Mouse (Mus musculus): ENCODE results near the gene Gm21992. TPM values are rescaled to one million over a fixed set of nuclear protein-coding genes. Genes with fewer than 3 reads are reported as not detected.

Gm21992 gene
- total and polyA plus RNA-seq, 3 experiments = 1.7 to 40.1 (median 11.2) TPM

DNA sequence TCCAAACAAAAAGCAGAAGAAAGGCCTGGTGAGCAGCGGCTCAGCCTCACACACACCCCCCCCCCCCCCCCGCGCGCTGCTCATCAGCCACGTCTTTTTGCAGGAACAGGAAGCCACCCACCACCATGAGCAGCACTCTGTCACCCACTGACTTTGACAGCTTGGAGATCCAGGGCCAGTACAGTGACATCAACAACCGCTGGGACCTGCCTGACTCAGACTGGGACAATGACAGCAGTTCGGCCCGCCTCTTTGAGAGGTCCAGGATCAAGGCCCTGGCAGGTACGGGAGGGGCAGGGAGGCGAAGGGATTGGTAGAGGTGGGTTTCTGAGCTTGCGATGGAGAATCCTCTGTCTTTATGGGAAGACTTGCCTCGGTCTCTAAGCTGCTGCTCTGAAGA, 92.7 kb downstream of the Gm21992 start:
- Histone ChIP-seq H3K36me3 (replicated peaks) (no peaks in the 10 kb centered on the region), H3K9me3 (replicated peaks) (no peaks in the 10 kb centered on the region), H3K4me3 (ENCODE audit: low read depth, low read length) (no peak overlapping the region; the same call in 1 of the 2 replicates), H3K4me1 (ENCODE audit: insufficient read depth, low read depth, low read length) (peaks cover 10% of the 10 kb centered on the region), H3K27me3 (ENCODE audit: insufficient read depth, low read length) (peaks cover 22% of the 10 kb centered on the region)
- no peak for TF ChIP-seq GATA1 (IDR thresholded peaks at IDR 0.05; ENCODE audit: borderline replicate concordance, low read length)
- no peak for TF ChIP-seq TAL1 (conservative IDR thresholded peaks at IDR 0.05; ENCODE audit: low read depth, low read length)
- no peak for TF ChIP-seq GATA2 (IDR thresholded peaks at IDR 0.05; ENCODE audit: borderline replicate concordance, low read depth, low read length)
- TF ChIP-seq POLR2AphosphoS5 (IDR thresholded peaks at IDR 0.05; ENCODE audit: insufficient replicate concordance, low read depth, low read length) = no peak
- no peak for TF ChIP-seq CTCF (IDR thresholded peaks at IDR 0.05; ENCODE audit: low read depth, low read length)
- ATAC-seq (ENCODE audit: extremely low read depth, insufficient number of reproducible peaks, low FRiP score, poor library complexity, severe bottlenecking) = no peak
- no peak for DNase-seq (ENCODE audit: low spot score)

DNA sequence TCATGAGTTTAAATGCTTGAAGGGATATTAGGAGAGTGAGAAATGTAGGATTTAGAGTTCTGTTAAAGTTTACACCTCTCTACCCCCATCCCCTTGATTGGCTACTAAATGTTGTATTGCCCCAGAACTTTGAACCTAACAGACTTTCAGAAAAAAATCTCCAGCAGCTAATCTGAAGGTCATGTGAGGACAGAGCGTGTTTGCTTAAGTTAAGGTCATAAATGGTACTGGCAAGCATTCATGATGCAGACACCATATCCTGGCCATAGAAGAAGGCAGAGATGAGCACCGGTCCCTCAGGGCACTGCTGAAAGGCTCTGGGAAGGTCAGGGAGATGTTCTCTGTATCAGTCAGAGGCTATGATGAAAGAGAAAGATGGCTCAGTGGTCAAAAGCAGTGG, 94.1 kb downstream of the Gm21992 start:
- ATAC-seq (ENCODE audit: extremely low read depth, insufficient number of reproducible peaks, low FRiP score, poor library complexity, severe bottlenecking) (no peak), DNase-seq (ENCODE audit: low spot score) (no peak)
- H3K4me1 ChIP-seq (ENCODE audit: insufficient read depth, low read depth, low read length) = peaks cover 10% of the 10 kb centered on the region
- TF ChIP-seq POLR2AphosphoS5 (IDR thresholded peaks at IDR 0.05; ENCODE audit: insufficient replicate concordance, low read depth, low read length) (no peak), CTCF (IDR thresholded peaks at IDR 0.05; ENCODE audit: low read depth, low read length) (no peak), GATA2 (IDR thresholded peaks at IDR 0.05; ENCODE audit: borderline replicate concordance, low read depth, low read length) (no peak), TAL1 (conservative IDR thresholded peaks at IDR 0.05; ENCODE audit: low read depth, low read length) (no peak)
- no peak overlapping the region for H3K4me3 ChIP-seq (ENCODE audit: low read depth, low read length)
- H3K36me3 ChIP-seq (replicated peaks) = no peaks in the 10 kb centered on the region
- H3K9me3 ChIP-seq (replicated peaks) = peaks cover 4% of the 10 kb centered on the region
- H3K27me3 ChIP-seq (ENCODE audit: insufficient read depth, low read length) = peaks cover 26% of the 10 kb centered on the region

DNA sequence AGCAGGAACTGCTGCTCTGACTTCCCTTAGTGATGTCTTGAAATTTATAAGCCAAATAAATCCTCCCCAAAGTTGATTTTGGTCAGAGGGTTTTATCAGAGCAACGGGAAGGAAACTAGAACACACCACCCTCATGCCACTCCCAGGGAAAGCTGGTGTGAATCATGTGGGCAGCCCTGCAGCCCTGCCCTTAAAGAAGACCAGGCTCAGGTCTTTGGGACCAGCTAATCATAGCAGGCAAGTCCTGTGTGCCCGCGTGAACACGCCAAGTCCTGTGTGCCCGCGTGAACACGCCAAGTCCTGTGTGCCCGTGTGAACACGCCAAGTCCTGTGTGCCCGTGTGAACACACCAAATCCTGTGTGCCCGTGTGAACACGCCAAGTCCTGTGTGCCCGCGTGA, 94.7 kb downstream of the Gm21992 start:
- TF ChIP-seq POLR2AphosphoS5 (IDR thresholded peaks at IDR 0.05; ENCODE audit: insufficient replicate concordance, low read depth, low read length) = no peak
- TF ChIP-seq GATA2 (IDR thresholded peaks at IDR 0.05; ENCODE audit: borderline replicate concordance, low read depth, low read length) = no peak
- TF ChIP-seq CTCF (IDR thresholded peaks at IDR 0.05; ENCODE audit: low read depth, low read length) = no peak
- no peak for TF ChIP-seq TAL1 (conservative IDR thresholded peaks at IDR 0.05; ENCODE audit: low read depth, low read length)
- TF ChIP-seq GATA1 (IDR thresholded peaks at IDR 0.05; ENCODE audit: borderline replicate concordance, low read length) = no peak
- H3K27me3 ChIP-seq (ENCODE audit: insufficient read depth, low read length) = peaks cover 27% of the 10 kb centered on the region
- ATAC-seq (ENCODE audit: extremely low read depth, insufficient number of reproducible peaks, low FRiP score, poor library complexity, severe bottlenecking) = no peak

DNA sequence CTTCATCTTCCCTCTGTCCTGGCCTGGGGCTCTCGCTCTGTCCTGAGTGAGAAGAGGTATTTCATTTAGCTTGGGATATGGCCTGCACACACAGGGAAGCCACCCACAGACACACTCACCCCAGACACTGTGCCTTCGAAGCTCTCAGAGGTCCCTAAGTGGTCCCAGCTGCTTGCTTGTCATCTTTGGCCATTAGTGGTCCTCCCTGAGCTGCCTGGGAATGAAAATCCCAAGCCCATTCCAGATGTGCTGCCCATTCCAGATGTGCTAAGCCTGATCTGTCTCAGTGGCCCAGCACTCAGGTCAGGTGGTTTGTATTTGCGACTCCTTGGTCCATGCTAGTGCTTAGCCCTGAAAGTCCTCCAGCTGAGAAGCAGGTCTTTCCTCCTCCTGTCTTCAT, 97.5 kb downstream of the Gm21992 start:
- ATAC-seq (ENCODE audit: extremely low read depth, insufficient number of reproducible peaks, low FRiP score, poor library complexity, severe bottlenecking) (no peak), DNase-seq (ENCODE audit: low spot score) (no peak)
- H3K9me3 ChIP-seq (replicated peaks) = peaks cover 12% of the 10 kb centered on the region
- no peaks in the 10 kb centered on the region for H3K36me3 ChIP-seq (replicated peaks)
- TF ChIP-seq POLR2AphosphoS5 (IDR thresholded peaks at IDR 0.05; ENCODE audit: insufficient replicate concordance, low read depth, low read length) (no peak), GATA2 (IDR thresholded peaks at IDR 0.05; ENCODE audit: borderline replicate concordance, low read depth, low read length) (no peak), TAL1 (conservative IDR thresholded peaks at IDR 0.05; ENCODE audit: low read depth, low read length) (no peak), CTCF (IDR thresholded peaks at IDR 0.05; ENCODE audit: low read depth, low read length) (no peak), GATA1 (IDR thresholded peaks at IDR 0.05; ENCODE audit: borderline replicate concordance, low read length) (no peak)
- H3K4me1 ChIP-seq (ENCODE audit: insufficient read depth, low read depth, low read length) = peaks cover 8% of the 10 kb centered on the region
- H3K4me3 ChIP-seq (ENCODE audit: low read depth, low read length) = no peak overlapping the region
- peaks cover 20% of the 10 kb centered on the region for H3K27me3 ChIP-seq (ENCODE audit: insufficient read depth, low read length)

More for the DNA sequence above, 94.7 kb downstream of the Gm21992 start:
- Histone ChIP-seq H3K4me3 (ENCODE audit: low read depth, low read length) (no peak overlapping the region), H3K4me1 (ENCODE audit: insufficient read depth, low read depth, low read length) (peaks cover 10% of the 10 kb centered on the region), H3K36me3 (replicated peaks) (no peaks in the 10 kb centered on the region), H3K9me3 (replicated peaks) (peaks cover 8% of the 10 kb centered on the region)
- no peak for DNase-seq (ENCODE audit: low spot score)

DNA sequence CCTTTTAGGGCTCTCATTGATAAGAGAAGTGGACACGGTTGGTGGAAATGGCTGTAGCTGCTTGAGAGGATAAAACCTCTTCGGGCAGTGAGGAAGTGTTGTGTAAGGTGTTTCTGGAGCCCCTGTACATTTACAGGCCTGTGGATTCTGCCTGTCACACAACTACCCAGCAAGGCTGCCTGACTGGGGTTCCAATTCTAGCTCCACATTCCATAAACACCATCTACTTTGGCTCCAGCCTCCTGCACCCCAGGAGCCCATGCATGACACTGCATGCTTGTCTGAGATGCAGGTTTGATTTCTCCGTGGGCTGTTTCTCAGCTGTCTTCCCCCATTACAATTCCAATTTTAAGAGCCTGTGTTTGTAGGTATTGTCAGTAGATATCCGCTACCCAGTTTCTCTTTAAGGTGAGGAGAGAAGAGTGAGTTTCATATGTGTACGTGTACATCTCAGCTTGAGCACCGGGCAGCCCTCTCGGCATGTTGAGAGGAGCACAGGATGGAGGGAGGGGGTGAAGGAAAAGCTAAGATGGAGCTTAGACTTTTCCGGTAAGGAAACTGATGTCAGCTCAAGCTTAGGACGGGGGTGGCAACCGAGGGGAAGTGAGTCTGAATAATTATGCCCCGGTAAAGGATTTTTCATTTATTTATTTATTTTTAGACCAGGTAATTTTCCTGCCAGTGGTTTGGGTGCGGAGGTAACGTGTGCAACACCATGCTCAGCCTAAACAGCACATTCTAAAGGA, 98.5 kb downstream of the Gm21992 start:
- H3K4me3 ChIP-seq (ENCODE audit: low read depth, low read length) = no peak overlapping the region
- TF ChIP-seq GATA2 (IDR thresholded peaks at IDR 0.05; ENCODE audit: borderline replicate concordance, low read depth, low read length) = no peak
- TF ChIP-seq GATA1 (IDR thresholded peaks at IDR 0.05; ENCODE audit: borderline replicate concordance, low read length) = no peak
- TF ChIP-seq TAL1 (conservative IDR thresholded peaks at IDR 0.05; ENCODE audit: low read depth, low read length) = no peak
- no peak for TF ChIP-seq POLR2AphosphoS5 (IDR thresholded peaks at IDR 0.05; ENCODE audit: insufficient replicate concordance, low read depth, low read length)
- TF ChIP-seq CTCF (IDR thresholded peaks at IDR 0.05; ENCODE audit: low read depth, low read length) = no peak
- H3K4me1 ChIP-seq (ENCODE audit: insufficient read depth, low read depth, low read length) = no peaks in the 10 kb centered on the region
- DNase-seq (ENCODE audit: low spot score) (no peak), ATAC-seq (ENCODE audit: extremely low read depth, insufficient number of reproducible peaks, low FRiP score, poor library complexity, severe bottlenecking) (no peak)
- H3K9me3 ChIP-seq (replicated peaks) = peaks cover 12% of the 10 kb centered on the region
- no peaks in the 10 kb centered on the region for H3K36me3 ChIP-seq (replicated peaks)
- H3K27me3 ChIP-seq (ENCODE audit: insufficient read depth, low read length) = peaks cover 20% of the 10 kb centered on the region

DNA sequence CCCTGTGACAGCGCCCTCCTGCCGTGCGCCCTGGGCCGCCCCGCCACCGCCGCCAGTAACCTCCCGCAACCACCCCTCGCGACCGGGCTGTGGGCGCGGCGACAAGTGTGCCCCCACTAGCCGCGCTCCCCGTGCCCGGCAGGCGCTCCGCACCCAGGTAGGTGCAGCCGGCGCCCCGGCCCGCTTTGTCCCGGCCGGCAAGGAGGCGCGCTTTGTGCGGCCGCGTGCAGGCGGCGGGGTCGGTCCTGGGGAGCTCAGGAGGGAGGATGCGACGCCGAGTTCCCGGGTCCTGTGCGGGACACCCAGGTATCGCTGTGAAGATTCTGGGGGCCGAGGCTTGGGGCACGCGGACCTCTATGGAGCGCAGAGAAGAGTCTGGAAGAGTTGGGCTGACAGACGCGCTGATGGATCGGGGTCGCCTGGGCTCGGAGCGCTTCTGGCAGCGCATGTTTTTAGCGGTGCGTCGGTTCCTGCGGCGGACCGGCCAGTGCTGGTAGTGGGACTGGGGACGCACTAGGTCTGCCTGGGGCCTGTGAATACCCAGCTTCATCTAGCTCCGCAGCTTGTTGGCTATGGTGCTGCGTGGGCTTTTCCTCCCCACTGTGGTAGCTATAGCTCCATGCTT, 99.1 kb downstream of the Gm21992 start:
- H3K27me3 ChIP-seq (ENCODE audit: insufficient read depth, low read length) = peaks cover 20% of the 10 kb centered on the region
- H3K4me3 ChIP-seq (ENCODE audit: low read depth, low read length) = no peak overlapping the region

More for the DNA sequence above, 99.1 kb downstream of the Gm21992 start:
- no peaks in the 10 kb centered on the region for H3K36me3 ChIP-seq (replicated peaks)
- no peak for ATAC-seq (ENCODE audit: extremely low read depth, insufficient number of reproducible peaks, low FRiP score, poor library complexity, severe bottlenecking)
- no peak for TF ChIP-seq CTCF (IDR thresholded peaks at IDR 0.05; ENCODE audit: low read depth, low read length)
- TF ChIP-seq GATA1 (IDR thresholded peaks at IDR 0.05; ENCODE audit: borderline replicate concordance, low read length) = no peak
- no peak for TF ChIP-seq POLR2AphosphoS5 (IDR thresholded peaks at IDR 0.05; ENCODE audit: insufficient replicate concordance, low read depth, low read length)
- no peak for TF ChIP-seq GATA2 (IDR thresholded peaks at IDR 0.05; ENCODE audit: borderline replicate concordance, low read depth, low read length)
- no peak for TF ChIP-seq TAL1 (conservative IDR thresholded peaks at IDR 0.05; ENCODE audit: low read depth, low read length)
- H3K4me1 ChIP-seq (ENCODE audit: insufficient read depth, low read depth, low read length) = no peaks in the 10 kb centered on the region
- H3K9me3 ChIP-seq (replicated peaks) = peaks cover 12% of the 10 kb centered on the region
- no peak for DNase-seq (ENCODE audit: low spot score)
